ENCODE assay signal across 16 mouse cellular contexts in the genomic region with DNA sequence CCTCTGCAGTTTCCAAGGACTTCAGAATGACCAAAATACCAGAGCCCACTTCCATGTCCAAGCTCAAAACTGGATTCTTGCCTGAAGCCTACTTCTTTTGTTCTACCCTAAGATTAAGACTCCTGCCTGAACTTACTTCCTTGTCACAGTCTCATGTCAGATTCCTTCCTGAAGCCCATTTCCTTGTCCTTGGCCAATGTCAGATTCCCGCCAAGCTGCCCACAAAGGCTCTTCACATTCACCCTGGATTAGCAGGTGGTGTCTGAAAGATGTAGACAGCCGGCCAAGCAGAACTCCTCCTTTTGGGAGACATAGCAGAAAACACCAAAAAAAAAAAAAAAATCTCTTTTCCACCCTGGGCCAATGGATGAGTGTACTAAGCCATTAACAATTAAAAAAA.
"Had no signal": no experiment of that assay in that cellular context is flagged by ENCODE, and none has a peak within 500 bp of the region (broad histone marks: within the 10 kb centered on the region; RNA-seq: fewer than 3 reads in every experiment).

No protein-coding gene starts in this region.

- H3K27ac ChIP-seq: lung, embryonic 15.5 days; macrophage; midbrain, embryonic 13.5 days; midbrain, embryonic 15.5 days; neural tube, embryonic 12.5 days; stomach, embryonic 15.5 days; stomach, postnatal 0 days had no signal

- H3K36me3 ChIP-seq: lung, embryonic 15.5 days; midbrain, embryonic 13.5 days; midbrain, embryonic 15.5 days; neural tube, embryonic 12.5 days; stomach, embryonic 15.5 days had no signal

- H3K9ac ChIP-seq: liver, postnatal 0 days; lung, embryonic 15.5 days; midbrain, embryonic 13.5 days; midbrain, embryonic 15.5 days; neural tube, embryonic 12.5 days; stomach, embryonic 15.5 days had no signal

- DNase-seq: liver, postnatal 0 days; lung, adult 2 months; lung, postnatal 14 days; right cerebral cortex, postnatal 14 days; thymus, adult 2 months; thymus, postnatal 25 days had no signal

- ATAC-seq: liver, postnatal 0 days; lung, postnatal 0 days; midbrain, embryonic 13.5 days; midbrain, embryonic 15.5 days had no signal

- H3K9me3 ChIP-seq: lung, embryonic 15.5 days; midbrain, embryonic 13.5 days; midbrain, embryonic 15.5 days; neural tube, embryonic 12.5 days; stomach, embryonic 15.5 days had no signal

- H3K4me2 ChIP-seq: lung, embryonic 15.5 days; midbrain, embryonic 11.5 days; midbrain, embryonic 13.5 days; midbrain, embryonic 15.5 days; neural tube, embryonic 12.5 days; stomach, embryonic 15.5 days had no signal

- H3K4me3 ChIP-seq: lung, embryonic 15.5 days; megakaryocyte, embryonic 14.5 days; midbrain, embryonic 13.5 days; midbrain, embryonic 15.5 days; neural tube, embryonic 12.5 days; stomach, embryonic 15.5 days had no signal

- H3K27me3 ChIP-seq: lung, embryonic 15.5 days; midbrain, embryonic 13.5 days; midbrain, embryonic 15.5 days; neural tube, embryonic 12.5 days; stomach, embryonic 15.5 days had no signal

- H3K4me1 ChIP-seq: lung, embryonic 15.5 days; midbrain, embryonic 15.5 days; neural tube, embryonic 12.5 days; stomach, embryonic 15.5 days had no signal
